Mouse (Mus musculus): ENCODE measurements around the gene Cers1. TPM values are rescaled to one million over a fixed set of nuclear protein-coding genes. Genes with fewer than 3 reads are reported as not detected.
A peak's percentile ranks its signal among the peaks of the same experiment; 100 is the strongest.

The Cers1 gene
- total and polyA plus RNA-seq, 3 experiments = 5.0 to 7.7 TPM; not detected in 1

- no peak for TF ChIP-seq RCOR1 (IDR thresholded peaks at IDR 0.05; ENCODE audit: low read depth, low read length)
- no peak for TF ChIP-seq MYC (IDR thresholded peaks at IDR 0.05; ENCODE audit: low read depth, low read length)
- peak; percentile 42 for TF ChIP-seq CHD1 (IDR thresholded peaks at IDR 0.05; ENCODE audit: low read depth, low read length)
- TF ChIP-seq MAX (IDR thresholded peaks at IDR 0.05; ENCODE audit: low read length) = peak; percentile 36; the same call in 1 of the 2 replicates
Observed at GRCm38 (mm10) chr8:70352657-70353151, 37.1 kb downstream of the Cers1 start (continued).

- no peaks in the 10 kb centered on the region for H3K27me3 ChIP-seq (ENCODE audit: control insufficient read depth in 1 of 2, insufficient read depth in 2 of 2, low read length in 2 of 2)
- H3K4me1 ChIP-seq (ENCODE audit: control insufficient read depth in 1 of 2, insufficient read depth in 2 of 2, low read length in 2 of 2) = peaks cover 11 to 33% of the 10 kb centered on the region in 2 experiments
- peak; percentile 99 for DNase-seq (ENCODE audit: low read depth, low spot score)
- no peaks in the 10 kb centered on the region for H3K9me3 ChIP-seq (replicated peaks; ENCODE audit: insufficient read depth, low read length)
- peak within 1 kb of the TSS; percentile 84 for H3K27ac ChIP-seq (ENCODE audit: control insufficient read depth, low read depth, low read length)
- H3K4me3 ChIP-seq (ENCODE audit: control insufficient read depth in 1 of 2, insufficient read depth in 1 of 2, low read depth in 2 of 2, low read length in 2 of 2) = peak within 1 kb of the TSS; percentile 94 to 96
- H3K36me3 ChIP-seq (ENCODE audit: control insufficient read depth in 1 of 2, insufficient read depth in 2 of 2, low read length in 2 of 2) = peaks cover 6 to 38% of the 10 kb centered on the region in 2 experiments
- H3K79me2 ChIP-seq (ENCODE audit: control insufficient read depth, insufficient read depth, low read length, poor library complexity) = peaks cover 48% of the 10 kb centered on the region
- H3K9ac ChIP-seq (ENCODE audit: control insufficient read depth, low read depth, low read length, poor library complexity, severe bottlenecking) = peak within 1 kb of the TSS; percentile 98
- TF ChIP-seq UBTF (IDR thresholded peaks at IDR 0.05; ENCODE audit: borderline replicate concordance, insufficient read depth, low read depth, low read length) = no peak; the same call in 1 of the 2 replicates
- peak; percentile 60 for TF ChIP-seq TBP (IDR thresholded peaks at IDR 0.05; ENCODE audit: low read depth, low read length)
- peak; percentile 63; the same call in 1 of the 2 replicates for TF ChIP-seq MAZ (IDR thresholded peaks at IDR 0.05; ENCODE audit: low read depth, low read length)
- TF ChIP-seq CHD1 (IDR thresholded peaks at IDR 0.05; ENCODE audit: low read depth, low read length) = no peak
- no peak for TF ChIP-seq ETS1 (IDR thresholded peaks at IDR 0.05; ENCODE audit: low read depth, low read length)
- no peak for TF ChIP-seq SMC3 (IDR thresholded peaks at IDR 0.05; ENCODE audit: low read depth, low read length)
- TF ChIP-seq POLR2AphosphoS2 (IDR thresholded peaks at IDR 0.05; ENCODE audit: low read length) = peak; percentile 96
- no peak; the same call in 1 of the 2 replicates for TF ChIP-seq KAT2A (conservative IDR thresholded peaks at IDR 0.05; ENCODE audit: low read depth, low read length)
- TF ChIP-seq CTCF (IDR thresholded peaks at IDR 0.05 in 2 of 3, conservative IDR thresholded peaks at IDR 0.05 in 1 of 3; ENCODE audit: control insufficient read depth in 1 of 3, insufficient read depth in 1 of 3, low read depth in 2 of 3, low read length in 3 of 3, poor library complexity in 1 of 3, severe bottlenecking in 1 of 3) = no peak
- peak; percentile 83 for TF ChIP-seq MYB (IDR thresholded peaks at IDR 0.05; ENCODE audit: low read depth, low read length)
- peak; percentile 94 for TF ChIP-seq NELFE (IDR thresholded peaks at IDR 0.05; ENCODE audit: low read depth, low read length)
- TF ChIP-seq TCF12 (IDR thresholded peaks at IDR 0.05; ENCODE audit: low read depth, low read length) = peak; percentile 65
- no peak for TF ChIP-seq TAL1 (IDR thresholded peaks at IDR 0.05; ENCODE audit: low read length)
- TF ChIP-seq MYC (IDR thresholded peaks at IDR 0.05; ENCODE audit: low read depth, low read length) = no peak
- TF ChIP-seq HCFC1 (IDR thresholded peaks at IDR 0.05; ENCODE audit: low read depth, low read length) = peak; percentile 79
- TF ChIP-seq BHLHE40 (IDR thresholded peaks at IDR 0.05; ENCODE audit: borderline replicate concordance, low read depth, low read length) = no peak
- no peak for TF ChIP-seq USF2 (IDR thresholded peaks at IDR 0.05; ENCODE audit: borderline replicate concordance in 1 of 2, insufficient read depth in 1 of 2, low read depth in 1 of 2, low read length in 2 of 2)
- 0 out of 2 replicates have a peak, but pooled peaks have one; percentile 4 for TF ChIP-seq USF1 (IDR thresholded peaks at IDR 0.05; ENCODE audit: low read depth, low read length)
- TF ChIP-seq GABPA (IDR thresholded peaks at IDR 0.05; ENCODE audit: low read depth, low read length) = no peak
- no peak for TF ChIP-seq GATA1 (IDR thresholded peaks at IDR 0.05; ENCODE audit: low read depth, low read length)
- no peak for TF ChIP-seq ZC3H11A (IDR thresholded peaks at IDR 0.05; ENCODE audit: low read depth, low read length)
- peak in 1 of 2 experiments; percentile 55; a peak in 2 of 4 replicates for TF ChIP-seq EP300 (IDR thresholded peaks at IDR 0.05; ENCODE audit: low read depth in 1 of 2, low read length in 2 of 2)
- TF ChIP-seq E2F4 (IDR thresholded peaks at IDR 0.05; ENCODE audit: borderline replicate concordance, low read depth, low read length) = no peak
- no peak for TF ChIP-seq MEF2A (IDR thresholded peaks at IDR 0.05; ENCODE audit: extremely low read depth, insufficient replicate concordance, low read depth, low read length, poor library complexity, severe bottlenecking)
- no peak for TF ChIP-seq ZKSCAN1 (IDR thresholded peaks at IDR 0.05; ENCODE audit: low read depth, low read length)
- no peak for TF ChIP-seq CHD2 (IDR thresholded peaks at IDR 0.05; ENCODE audit: low read length)
- TF ChIP-seq POLR2AphosphoS5 (IDR thresholded peaks at IDR 0.05; ENCODE audit: borderline replicate concordance, low read depth, low read length) = no peak
- 0 out of 2 replicates have a peak, but pooled peaks have one; percentile 15 for TF ChIP-seq MAX (IDR thresholded peaks at IDR 0.05; ENCODE audit: low read length)
- TF ChIP-seq RAD21 (IDR thresholded peaks at IDR 0.05; ENCODE audit: low read depth, low read length) = no peak
- peak; percentile 86 for TF ChIP-seq ELF1 (IDR thresholded peaks at IDR 0.05; ENCODE audit: low read depth, low read length)
- no peak for TF ChIP-seq JUND (IDR thresholded peaks at IDR 0.05; ENCODE audit: low read depth, low read length)
- TF ChIP-seq ZNF384 (IDR thresholded peaks at IDR 0.05; ENCODE audit: low read depth, low read length) = no peak
Observed at GRCm38 (mm10) chr8:70353194-70353817, 37.7 kb downstream of the Cers1 start, which contains the start of gene Upf1. Upf1 (minus strand) TSS chr8:70353278.

Measured in MEL (cell line).